15 mouse cellular contexts compared by ENCODE assay signal in genomic region chr2:167431418-167431776, GRCm38 (mm10). TPM values are rescaled to one million over a fixed set of nuclear protein-coding genes. Genes with fewer than 3 reads are reported as not detected.
A peak's percentile ranks its signal among the peaks of the same experiment; 100 is the strongest.
DNase-seq lines count a peak whose midpoint lies in the region; ATAC-seq and TF ChIP-seq lines count a peak whose summit lies in the region.
"Had no signal": no experiment of that assay in that cellular context is flagged by ENCODE, and none has a peak within 500 bp of the region (broad histone marks: within the 10 kb centered on the region; RNA-seq: fewer than 3 reads in every experiment).

No protein-coding gene starts in this region.

- H3K27ac ChIP-seq in limb, embryonic 12.5 days, result peak overlapping the region; percentile 23; the same call in 1 of the 2 replicates
- H3K27ac ChIP-seq in limb, embryonic 10.5 days, result no peak overlapping the region
- peak overlapping the region; percentile 94 for H3K27ac ChIP-seq in liver, embryonic 12.5 days
- no peak overlapping the region for H3K27ac ChIP-seq in stomach, postnatal 0 days (replicated peaks)
- H3K27ac ChIP-seq in layer of hippocampus, adult 2 months, result no peak overlapping the region
- H3K27ac ChIP-seq: neural tube, embryonic 13.5 days had no signal

- H3K27me3 ChIP-seq in erythroblast, embryonic 14.5 days (ENCODE audit: control insufficient read depth), result no peaks in the 10 kb centered on the region
- H3K27me3 ChIP-seq in limb, embryonic 12.5 days, result no peaks in the 10 kb centered on the region
- H3K27me3 ChIP-seq in limb, embryonic 10.5 days (ENCODE audit: low read depth, poor library complexity, severe bottlenecking), result no peaks in the 10 kb centered on the region
- no peaks in the 10 kb centered on the region for H3K27me3 ChIP-seq in liver, embryonic 12.5 days (replicated peaks)
- H3K27me3 ChIP-seq in stomach, postnatal 0 days (ENCODE audit: control insufficient read depth, insufficient read depth, low read length), result no peaks in the 10 kb centered on the region
- H3K27me3 ChIP-seq: CH12.LX; neural tube, embryonic 13.5 days had no signal

- no peaks in the 10 kb centered on the region for H3K9me3 ChIP-seq in erythroblast, embryonic 14.5 days (ENCODE audit: control insufficient read depth, low read length)
- no peaks in the 10 kb centered on the region for H3K9me3 ChIP-seq in limb, embryonic 12.5 days
- no peaks in the 10 kb centered on the region for H3K9me3 ChIP-seq in limb, embryonic 10.5 days (replicated peaks)
- H3K9me3 ChIP-seq in liver, embryonic 12.5 days (replicated peaks), result no peaks in the 10 kb centered on the region
- no peaks in the 10 kb centered on the region for H3K9me3 ChIP-seq in stomach, postnatal 0 days (ENCODE audit: control insufficient read depth, low read length)
- H3K9me3 ChIP-seq: neural tube, embryonic 13.5 days had no signal

- no peak for TF ChIP-seq CTCF in stomach, postnatal 0 days (IDR thresholded peaks at IDR 0.05; ENCODE audit: low read depth)
- no peak for TF ChIP-seq CTCF in layer of hippocampus, adult 2 months (conservative IDR thresholded peaks at IDR 0.05)

- ATAC-seq in erythroblast, adult 5-6 weeks (replicated peaks; ENCODE audit: low FRiP score, poor library complexity, severe bottlenecking), result no peak; the same call in 1 of the 2 replicates
- no peak for ATAC-seq in limb, embryonic 12.5 days (ENCODE audit: insufficient number of reproducible peaks, insufficient read depth, low FRiP score, low TSS enrichment, low read depth)
- peak; percentile 79 for ATAC-seq in liver, embryonic 12.5 days
- peak; percentile 32; the same call in 1 of the 2 replicates for ATAC-seq in stomach, postnatal 0 days (ENCODE audit: low FRiP score, low TSS enrichment)

- WGBS in limb, embryonic 12.5 days, result 58% methylated on average over 7 of the region's 7 CpGs
- WGBS in limb, embryonic 10.5 days, result 63% methylated on average over 7 of the region's 7 CpGs
- 67% methylated on average over 7 of the region's 7 CpGs for WGBS in liver, embryonic 12.5 days (ENCODE audit: insufficient replicate concordance)
- WGBS in stomach, postnatal 0 days, result 48% methylated on average over 7 of the region's 7 CpGs

- H3K4me2 ChIP-seq in limb, embryonic 12.5 days, result no peak overlapping the region
- peak overlapping the region; percentile 48 for H3K4me2 ChIP-seq in liver, embryonic 12.5 days
- H3K4me2 ChIP-seq in stomach, postnatal 0 days (replicated peaks; ENCODE audit: low read depth), result no peak overlapping the region
- H3K4me2 ChIP-seq: neural tube, embryonic 13.5 days had no signal

- H3K36me3 ChIP-seq in erythroblast, embryonic 14.5 days (ENCODE audit: control insufficient read depth), result peaks cover 91% of the 10 kb centered on the region
- peaks cover 66% of the 10 kb centered on the region for H3K36me3 ChIP-seq in limb, embryonic 12.5 days
- peaks cover 90% of the 10 kb centered on the region for H3K36me3 ChIP-seq in limb, embryonic 10.5 days
- H3K36me3 ChIP-seq in liver, embryonic 12.5 days, result peaks cover 80% of the 10 kb centered on the region
- H3K36me3 ChIP-seq in stomach, postnatal 0 days (ENCODE audit: control insufficient read depth, insufficient read depth, low read length), result peaks cover 16% of the 10 kb centered on the region; the same call in 1 of the 2 replicates

- no peak for TF ChIP-seq EP300 in stomach, postnatal 0 days (optimal IDR thresholded peaks at IDR 0.05)

- H3K9ac ChIP-seq in limb, embryonic 12.5 days (replicated peaks), result no peak overlapping the region
- peak overlapping the region; percentile 65 for H3K9ac ChIP-seq in liver, embryonic 12.5 days
- no peak overlapping the region for H3K9ac ChIP-seq in stomach, postnatal 0 days (ENCODE audit: low read length)
- H3K9ac ChIP-seq: neural tube, embryonic 13.5 days had no signal

- peaks cover 46% of the 10 kb centered on the region for H3K4me1 ChIP-seq in erythroblast, embryonic 14.5 days (ENCODE audit: control insufficient read depth)
- H3K4me1 ChIP-seq in limb, embryonic 12.5 days (replicated peaks), result no peaks in the 10 kb centered on the region
- H3K4me1 ChIP-seq in limb, embryonic 10.5 days, result no peaks in the 10 kb centered on the region
- peaks cover 59% of the 10 kb centered on the region for H3K4me1 ChIP-seq in liver, embryonic 12.5 days
- H3K4me1 ChIP-seq in stomach, postnatal 0 days (replicated peaks; ENCODE audit: control insufficient read depth, insufficient read depth), result no peaks in the 10 kb centered on the region
- H3K4me1 ChIP-seq: neural tube, embryonic 13.5 days had no signal

- DNase-seq in limb, embryonic 10.5 days (ENCODE audit: low spot score), result no peak
- DNase-seq in stomach, postnatal 0 days (ENCODE audit: low spot score), result no peak
- no peak for DNase-seq in layer of hippocampus, adult 2 months (ENCODE audit: low spot score in 2 of 2)
- no peak for DNase-seq in frontal cortex, postnatal 10 days (ENCODE audit: low spot score in 2 of 2)
- DNase-seq: adrenal gland, adult 2 months; cerebellum, adult 9-10 months; kidney, adult 11 months; lung, adult 18-20 months; right cerebral cortex, adult 18-20 months had no signal

- peak overlapping the region; percentile 12 for H3K4me3 ChIP-seq in erythroblast, embryonic 14.5 days (replicated peaks)
- no peak overlapping the region for H3K4me3 ChIP-seq in limb, embryonic 12.5 days (replicated peaks)
- no peak overlapping the region for H3K4me3 ChIP-seq in limb, embryonic 10.5 days
- H3K4me3 ChIP-seq in liver, embryonic 12.5 days, result no peak overlapping the region
- H3K4me3 ChIP-seq in stomach, postnatal 0 days (ENCODE audit: low read depth, low read length), result no peak overlapping the region
- H3K4me3 ChIP-seq in layer of hippocampus, adult 2 months, result no peak overlapping the region
- H3K4me3 ChIP-seq: neural tube, embryonic 13.5 days had no signal

RNA-seq across cellular contexts. Expression of gene Slc9a8, which starts 9.9 kb away (rescaled TPM):
- polyA plus RNA-seq in erythroblast, embryonic 14.5 days (2012), result 0.95 and 1.2 TPM in 2 replicates
- 123 and 129 TPM in 2 replicates for total RNA-seq in erythroblast, adult 5-6 weeks (2015; ENCODE audit: low replicate concordance)
- 111 and 194 TPM in 2 replicates for total RNA-seq in erythroblast, adult 5-6 weeks (2017; ENCODE audit: low replicate concordance)
- polyA plus RNA-seq in limb, embryonic 12.5 days (2016; fragmentation: Nextera tagmentation; extraction: Ambion mirVana), result 24.9 and 27.0 TPM in 2 replicates
- 28.2 and 32.0 TPM in 2 replicates for polyA plus RNA-seq in limb, embryonic 10.5 days (2016; fragmentation: Nextera tagmentation; extraction: Ambion mirVana)
- 17.4 and 18.8 TPM in 2 replicates for polyA plus RNA-seq in liver, embryonic 12.5 days (2016; fragmentation: Nextera tagmentation; extraction: Ambion mirVana)
- 10.4 and 11.8 TPM in 2 replicates for polyA plus RNA-seq in stomach, postnatal 0 days (2015; fragmentation: Nextera tagmentation; extraction: Ambion mirVana)
- total RNA-seq in layer of hippocampus, adult 2 months (2021), result 10 to 100 TPM; 33.2 to 34.5 TPM

Comparison
In these comparisons a context has a peak if more than half of its experiments do, and no peak if none do; other contexts are left out.
1. H3K27ac ChIP-seq: peak in limb, embryonic 12.5 days (single experiment) and liver, embryonic 12.5 days (single experiment); none in limb, embryonic 10.5 days (single experiment), stomach, postnatal 0 days (single experiment) and layer of hippocampus, adult 2 months (single experiment).
2. ATAC-seq: peak in liver, embryonic 12.5 days (single experiment) and stomach, postnatal 0 days (single experiment); none in erythroblast, adult 5-6 weeks (single experiment) and limb, embryonic 12.5 days (single experiment).